Mouse (Mus musculus) megakaryocyte, embryonic 14.5 days (primary cell): Measurements from ENCODE around the gene Nit2.

ENCODE experiments used
- FLI1 ChIP-seq: IDR thresholded peaks from 2 replicates; pipeline ENCODE4 v1.6.1; 2012; ENCODE audit warnings: low read length, inconsistent platforms, mixed read lengths
- GATA1 ChIP-seq: IDR thresholded peaks from 3 replicates; pipeline ENCODE4 v1.6.1; 2012; ENCODE audit warnings: mixed read lengths, low read length, inconsistent platforms, borderline replicate concordance

- TF ChIP-seq GATA1, result no peak
- TF ChIP-seq FLI1, result no peak
Observed at GRCm38 (mm10) chr16:57189493-57189892, 22.4 kb upstream of the Nit2 start.
